Mouse (Mus musculus) ES-E14 (cell line): ENCODE results near the gene 4930590J08Rik.

Experiments
- CHD2 ChIP-seq: IDR thresholded peaks from 2 replicates; pipeline ENCODE4 v1.6.1; 2014; ENCODE audit warnings: mild to moderate bottlenecking, low read depth, low read length, inconsistent platforms
- HCFC1 ChIP-seq: IDR thresholded peaks from 2 replicates; pipeline ENCODE4 v1.6.1; 2012; ENCODE audit warnings: low read length, inconsistent platforms, borderline replicate concordance; ENCODE audit not compliant: insufficient read depth
- ZNF384 ChIP-seq: IDR thresholded peaks from 2 replicates; pipeline ENCODE4 v1.6.1; 2012; ENCODE audit warnings: low read depth, low read length, inconsistent platforms

GRCm38 (mm10) chr6:91980011-91980410 is 77.4 kb downstream of the 4930590J08Rik start:
- TF ChIP-seq ZNF384 (no peak), HCFC1 (no peak), CHD2 (no peak)
